Mouse (Mus musculus) G1E (cell line): ENCODE results near the gene St7l.

Experiments used
- CTCF ChIP-seq: IDR thresholded peaks from 2 replicates; pipeline ENCODE4 v1.5.1; 2012; ENCODE audit warnings: low read depth, low read length, inconsistent platforms, mixed read lengths
- GATA1 ChIP-seq: IDR thresholded peaks from 2 replicates; pipeline ENCODE4 v1.6.1; 2012; ENCODE audit warnings: borderline replicate concordance, low read length, inconsistent platforms, mixed read lengths

GRCm38 (mm10) chr3:104938327-104938726 is 74.5 kb downstream of the St7l start:
- TF ChIP-seq CTCF (no peak), GATA1 (no peak)
